Mouse (Mus musculus) olfactory bulb, adult 2 months (tissue): ENCODE data around the gene Tmem174.

Experiments used
- CTCF ChIP-seq: fragments of 200-500 bp; IDR thresholded peaks from 2 replicates; pipeline ENCODE4 v1.5.1; 2012; ENCODE audit warnings: low read depth, mild to moderate bottlenecking, low read length, moderate library complexity; ENCODE audit not compliant: insufficient read depth
- POLR2A ChIP-seq: fragments of 200-500 bp; IDR thresholded peaks from 2 replicates; pipeline ENCODE4 v1.6.1; 2012; ENCODE audit warnings: mild to moderate bottlenecking, low read depth, low read length, moderate library complexity; ENCODE audit not compliant: insufficient read depth

DNA sequence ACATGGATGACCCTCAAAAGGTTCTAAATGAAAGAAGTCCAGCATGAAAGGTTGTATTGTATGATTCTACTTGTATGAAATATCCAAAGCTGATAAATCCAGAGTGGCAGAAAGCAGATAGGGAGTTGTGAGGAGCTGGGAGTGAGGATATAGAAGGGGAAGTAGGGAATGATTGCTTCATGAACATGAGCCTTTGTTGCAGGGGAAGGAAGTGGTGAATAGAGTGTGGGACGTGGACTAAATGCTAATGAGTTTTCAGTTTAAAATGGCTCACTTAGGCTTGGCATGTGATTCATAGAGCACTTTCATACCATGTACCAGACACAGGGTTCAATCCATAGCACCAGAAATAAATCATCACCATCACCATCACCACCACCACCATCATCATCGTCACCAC, 46.2 kb upstream of the Tmem174 start:
- TF ChIP-seq POLR2A: no peak
- no peak for TF ChIP-seq CTCF
